Mouse (Mus musculus): Measurements from ENCODE around the gene Sertad2.
A peak's percentile ranks its signal among the peaks of the same experiment; 100 is the strongest.

The Sertad2 gene

DNA sequence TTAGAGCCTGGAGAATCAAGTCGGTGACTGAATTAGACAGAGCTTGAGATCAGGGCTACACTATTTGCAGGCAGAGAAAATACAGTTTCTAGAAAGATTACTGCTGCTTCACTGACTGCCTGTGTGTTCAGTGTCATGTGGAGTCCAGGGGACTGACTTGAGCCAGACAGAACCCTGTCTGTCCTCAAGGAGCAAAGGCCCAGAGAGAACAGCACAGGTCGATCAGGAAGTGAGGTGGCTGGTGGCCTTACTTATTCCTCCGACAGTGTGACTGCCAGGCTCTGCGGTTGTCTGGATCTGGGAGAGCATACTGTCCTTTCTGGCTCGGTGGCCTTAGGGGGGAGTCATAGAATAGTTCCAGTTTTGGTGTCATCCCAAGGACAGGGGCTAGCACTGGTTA, 137.7 kb downstream of the Sertad2 start:
- no peak for DNase-seq (ENCODE audit: low read depth, low spot score)

DNA sequence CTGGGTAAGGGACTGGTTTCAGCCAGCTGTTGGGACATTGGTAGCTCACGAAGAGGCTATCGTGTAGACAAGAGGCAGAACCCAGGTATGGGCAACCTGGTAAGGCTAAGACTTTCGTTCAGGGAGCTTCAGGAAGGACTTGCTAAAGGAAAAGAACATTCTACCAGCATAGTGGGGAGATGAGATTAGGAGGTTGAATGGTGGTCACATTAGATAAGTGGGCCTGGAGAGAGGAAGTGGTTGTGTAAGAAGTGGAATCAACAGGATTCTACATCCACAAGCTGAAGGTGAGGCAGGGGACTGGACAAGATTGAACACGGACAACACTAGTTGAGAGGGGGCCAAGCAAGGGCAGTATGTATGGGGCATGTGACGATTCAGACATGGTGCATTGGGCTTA, 138.6 kb downstream of the Sertad2 start:
- DNase-seq (ENCODE audit: low read depth, low spot score) = no peak

DNA sequence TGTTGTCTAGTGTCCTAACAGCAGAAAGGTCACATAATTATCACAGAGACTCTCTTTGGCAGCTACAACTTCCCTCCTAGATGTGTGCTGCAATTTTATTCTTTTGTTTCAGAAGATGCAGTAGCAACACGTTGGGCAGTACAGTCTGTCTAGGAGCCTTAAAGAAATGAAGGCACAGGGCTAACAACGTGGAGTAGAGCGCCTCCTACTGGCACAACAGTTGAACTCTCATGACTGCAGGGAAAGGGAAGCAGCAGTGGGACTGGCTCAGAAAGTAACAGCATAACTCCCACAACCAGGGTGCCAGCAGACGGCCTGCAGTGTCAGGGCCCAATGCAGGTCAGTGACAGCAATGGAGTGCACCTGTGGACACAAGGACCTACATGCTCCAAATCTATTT, 147.9 kb downstream of the Sertad2 start:
- DNase-seq (ENCODE audit: low read depth, low spot score) = peak; percentile 58
